Mouse (Mus musculus) liver, embryonic 14.5 days (tissue): ENCODE measurements around the gene Ralgps2. TPM values are rescaled to one million over a fixed set of nuclear protein-coding genes. Genes with fewer than 3 reads are reported as not detected.
A peak's percentile ranks its signal among the peaks of the same experiment; 100 is the strongest.

Experiments
- ATAC-seq: fragments of 200-750 bp; cut with Nextera tagmentation; 2 replicates; pipeline ENCODE4 v1.8.0; 2017; ENCODE audit warnings: moderate number of reproducible peaks, mild to moderate bottlenecking, moderate library complexity; ENCODE audit not compliant: insufficient read depth
- DNase-seq, 3 experiments: peaks; one replicate each; pipeline ENCODE4 v3.0.0-alpha.2; 2012 to 2013; ENCODE audit warnings: low read depth in 3 of 3, low spot score in 3 of 3
- H3K27ac ChIP-seq: fragments of 300-500 bp; sonication (generic); 2 replicates; pipeline ENCODE4 v1.5.1; 2014; ENCODE audit warnings: moderate library complexity, mild to moderate bottlenecking, control low read depth, inconsistent platforms
- H3K27me3 ChIP-seq: fragments of 300-500 bp; sonication (generic); 2 replicates; pipeline ENCODE4 v1.6.1; 2014; ENCODE audit warnings: mild to moderate bottlenecking, low read length, moderate library complexity; ENCODE audit not compliant: control insufficient read depth, insufficient read depth
- H3K36me3 ChIP-seq: fragments of 300-500 bp; sonication (generic); replicated peaks from 2 replicates; pipeline ENCODE4 v1.6.1; 2014; ENCODE audit warnings: low read depth; ENCODE audit not compliant: control insufficient read depth, insufficient read depth
- H3K4me1 ChIP-seq, 2 experiments: fragments of 200-500 bp in 1 of 2; fragments of 300-500 bp in 1 of 2; sonication (generic) in 1 of 2; replicated peaks; 2 replicates each; pipeline ENCODE4 v1.6.1; 2012 to 2014; ENCODE audit warnings: antibody characterized with exemption in 1 of 2, inconsistent platforms in 1 of 2, low read length in 1 of 2; ENCODE audit not compliant: control insufficient read depth in 2 of 2, insufficient read depth in 2 of 2
- H3K4me2 ChIP-seq: fragments of 300-500 bp; sonication (generic); 2 replicates; pipeline ENCODE4 v1.6.1; 2014; ENCODE audit warnings: low read depth, mild to moderate bottlenecking, control low read depth, moderate library complexity
- H3K4me3 ChIP-seq, 2 experiments: fragments of 200-500 bp in 1 of 2; fragments of 300-500 bp in 1 of 2; sonication (generic) in 1 of 2; 2 replicates each; pipeline ENCODE4 v1.5.1; 2012 to 2014; ENCODE audit warnings: low read depth in 2 of 2, low read length in 2 of 2, mild to moderate bottlenecking in 2 of 2, control low read depth in 1 of 2, inconsistent platforms in 1 of 2, moderate library complexity in 1 of 2; ENCODE audit not compliant: insufficient read depth in 1 of 2
- H3K9ac ChIP-seq: fragments of 300-500 bp; sonication (generic); replicated peaks from 2 replicates; pipeline ENCODE4 v1.6.1; 2014; ENCODE audit warnings: mild to moderate bottlenecking, control low read depth, moderate library complexity
- H3K9me3 ChIP-seq: fragments of 300-500 bp; sonication (generic); 2 replicates; pipeline ENCODE4 v1.6.1; 2016; ENCODE audit warnings: low read length, mixed read lengths; ENCODE audit not compliant: control insufficient read depth
- CTCF ChIP-seq: IDR thresholded peaks from 2 replicates; pipeline ENCODE4 v1.5.1; 2016; ENCODE audit warnings: antibody characterized with exemption, low read depth, control low read depth
- EP300 ChIP-seq: IDR thresholded peaks from 2 replicates; pipeline ENCODE4 v1.6.1; 2016; ENCODE audit warnings: antibody characterized with exemption, low read depth
- WGBS: fragments of 180-500 bp; shearing (Covaris S2); extraction: QIAGEN DNeasy Blood & Tissue Kit; methylation state at CpG from one replicate; pipeline ENCODE4 v1.1.7; 2014; ENCODE audit not compliant: insufficient replicate concordance; 5-methylcytosine and 5-hydroxymethylcytosine counted together
- polyA plus RNA-seq, 2 experiments: library from polyadenylated mRNA; depleted of rRNA in 1 of 2; stranded (reverse) in 1 of 2; unstranded in 1 of 2; fragments of >200 nt; fragmentation: Nextera tagmentation in 1 of 2; extraction: Ambion mirVana in 1 of 2; gene quantifications; 2 replicates each; pipeline versions ENCODE4 v1.2.1 to v1.2.3; 2012 to 2014

Ralgps2 gene
- polyA plus RNA-seq, 2 experiments = 3.2 to 12.8 TPM

- ATAC-seq (no peak), DNase-seq (no peak)
- Histone ChIP-seq H3K27me3 (no peaks in the 10 kb centered on the region), H3K36me3 (no peaks in the 10 kb centered on the region), H3K9ac (no peak overlapping the region), H3K9me3 (no peaks in the 10 kb centered on the region), H3K4me1 (no peaks in the 10 kb centered on the region), H3K4me2 (no peak overlapping the region), H3K4me3 (no peak overlapping the region), H3K27ac (no peak overlapping the region)
- TF ChIP-seq CTCF = no peak
- 38% methylated on average over 5 of the region's 5 CpGs for WGBS
Measured at GRCm38 (mm10) chr1:156870028-156870427, 69.4 kb downstream of the Ralgps2 start.

- Histone ChIP-seq H3K4me3 (no peak overlapping the region), H3K4me2 (no peak overlapping the region), H3K36me3 (no peaks in the 10 kb centered on the region), H3K9me3 (no peaks in the 10 kb centered on the region), H3K4me1 (peaks cover 0 to 1% of the 10 kb centered on the region in 2 experiments; a peak in 1 of 4 replicates), H3K27ac (no peak overlapping the region), H3K27me3 (no peaks in the 10 kb centered on the region), H3K9ac (no peak overlapping the region)
- no peak for ATAC-seq
- no peak for DNase-seq
- 59% methylated on average over 3 of the region's 3 CpGs for WGBS
- TF ChIP-seq CTCF (no peak), EP300 (no peak)
Measured at GRCm38 (mm10) chr1:156864240-156864639, 75.2 kb downstream of the Ralgps2 start.

GRCm38 (mm10) chr1:156863726-156864125, 75.7 kb downstream of the Ralgps2 start:
- Histone ChIP-seq H3K36me3 (no peaks in the 10 kb centered on the region), H3K9ac (no peak overlapping the region), H3K4me1 (peaks cover 0 to 1% of the 10 kb centered on the region in 2 experiments; a peak in 1 of 4 replicates), H3K27me3 (no peaks in the 10 kb centered on the region), H3K4me3 (no peak overlapping the region), H3K27ac (no peak overlapping the region), H3K4me2 (no peak overlapping the region), H3K9me3 (no peaks in the 10 kb centered on the region)
- ATAC-seq (no peak), DNase-seq (no peak)
- TF ChIP-seq EP300 (no peak), CTCF (no peak)
- WGBS = 77% methylated on average over 3 of the region's 3 CpGs

GRCm38 (mm10) chr1:156861475-156862043, 77.9 kb downstream of the Ralgps2 start:
- Histone ChIP-seq H3K27me3 (no peaks in the 10 kb centered on the region), H3K9me3 (no peaks in the 10 kb centered on the region), H3K36me3 (no peaks in the 10 kb centered on the region), H3K9ac (no peak overlapping the region), H3K4me3 (no peak overlapping the region), H3K4me1 (peaks cover 0 to 1% of the 10 kb centered on the region in 2 experiments; a peak in 1 of 4 replicates), H3K4me2 (no peak overlapping the region), H3K27ac (no peak overlapping the region)
- ATAC-seq (peak; percentile 53; the same call in 1 of the 2 replicates), DNase-seq (no peak)
- 25% methylated on average over 4 of the region's 4 CpGs for WGBS
- TF ChIP-seq CTCF = peak; percentile 84
- TF ChIP-seq EP300 = no peak

GRCm38 (mm10) chr1:156860266-156860665, 79.2 kb downstream of the Ralgps2 start:
- no peak overlapping the region for H3K4me2 ChIP-seq
- no peak overlapping the region for H3K27ac ChIP-seq
- H3K27me3 ChIP-seq = no peaks in the 10 kb centered on the region
- H3K4me3 ChIP-seq = no peak overlapping the region
- H3K9ac ChIP-seq = no peak overlapping the region
- peaks cover 0 to 1% of the 10 kb centered on the region in 2 experiments; a peak in 1 of 4 replicates for H3K4me1 ChIP-seq
- ATAC-seq = no peak
- TF ChIP-seq EP300 = no peak
- TF ChIP-seq CTCF = no peak
- no peaks in the 10 kb centered on the region for H3K36me3 ChIP-seq
- no peak for DNase-seq
- 54% methylated on average over 8 of the region's 8 CpGs for WGBS
- no peaks in the 10 kb centered on the region for H3K9me3 ChIP-seq
